Mouse (Mus musculus): Measurements from ENCODE around the gene Aqp8.
A peak's percentile ranks its signal among the peaks of the same experiment; 100 is the strongest.

Gene Aqp8

DNA sequence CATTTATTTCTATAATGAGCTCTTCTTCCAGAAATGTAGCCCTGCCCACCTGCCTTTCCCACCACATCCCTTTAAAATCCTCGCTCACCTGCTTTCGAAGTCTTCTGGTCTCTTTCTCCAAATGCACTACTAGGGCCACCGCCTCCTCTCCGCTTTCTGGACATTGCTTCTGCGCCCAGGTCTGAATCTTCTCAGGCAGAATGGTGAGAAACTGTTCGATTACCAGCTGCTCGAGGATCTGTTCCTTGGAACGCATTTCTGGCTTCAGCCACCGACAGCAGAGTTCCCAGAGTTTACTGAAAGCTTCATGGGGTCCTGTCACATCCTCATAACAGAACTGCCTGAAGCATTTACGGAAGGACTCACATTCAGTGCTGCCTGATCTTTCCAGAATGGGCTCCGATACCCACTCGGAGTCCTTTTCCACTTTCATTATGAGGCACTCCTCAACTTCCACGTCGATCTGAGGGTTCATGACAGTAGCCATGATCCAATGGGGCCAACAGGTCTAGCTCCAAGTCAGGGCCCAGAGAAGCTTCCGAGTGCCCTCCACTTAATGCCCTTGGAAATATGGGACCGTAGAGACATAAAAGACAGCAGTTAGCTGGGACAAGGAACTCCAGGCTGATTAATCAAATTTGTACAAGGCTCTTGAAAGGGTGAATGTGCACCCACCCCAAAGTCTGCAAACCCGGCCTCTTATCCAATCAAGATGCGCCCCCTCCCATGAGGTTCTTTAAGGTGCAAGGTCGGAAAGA, 37.6 kb downstream of the Aqp8 start:
- no peak for DNase-seq

DNA sequence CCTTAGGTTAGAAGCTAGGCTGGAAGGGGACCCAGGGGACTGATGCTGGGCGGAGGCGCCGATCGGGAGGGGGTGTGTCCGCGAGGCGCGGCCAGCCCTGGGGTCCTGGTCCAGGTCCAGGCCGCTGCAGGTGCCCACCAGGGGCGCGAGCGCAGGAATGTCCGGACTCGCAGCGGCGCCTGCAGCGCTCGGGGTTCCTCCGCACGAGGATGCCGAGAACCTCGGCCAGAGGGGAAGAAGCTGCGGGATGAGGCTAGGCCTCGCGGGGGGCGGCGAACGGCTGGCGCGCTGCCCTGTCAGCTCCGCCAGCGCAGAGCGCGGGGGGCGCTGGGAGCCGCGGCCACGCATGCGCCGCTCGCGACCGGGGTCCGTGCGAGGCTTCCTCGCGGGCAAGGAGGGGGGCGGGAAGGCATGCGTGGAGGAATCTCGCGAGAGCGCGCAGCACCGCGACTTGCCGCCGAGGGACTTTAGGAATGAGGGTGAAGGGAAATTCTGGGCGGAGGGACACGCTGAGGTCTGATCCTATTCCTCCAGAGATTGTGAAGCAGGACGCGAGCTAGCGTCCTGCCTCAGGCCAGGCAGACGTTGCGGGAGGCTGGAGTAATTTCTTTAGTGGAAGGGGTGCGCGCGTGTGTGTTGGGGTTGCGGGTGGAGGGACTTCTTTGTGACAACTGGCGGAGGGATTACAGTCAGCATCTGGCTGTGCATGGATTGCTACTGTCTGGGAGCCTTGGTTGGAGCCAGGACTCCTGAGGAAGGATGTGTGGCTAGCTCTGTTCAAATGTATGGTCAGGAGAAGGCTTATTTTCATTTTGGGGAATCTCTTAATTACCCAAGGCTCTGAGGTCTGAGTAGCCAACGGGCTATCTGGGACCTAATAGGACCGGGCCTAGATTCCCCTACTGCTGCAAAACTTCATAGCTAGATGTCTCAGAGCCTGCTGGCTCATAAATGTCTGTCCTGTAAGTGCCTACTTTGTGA, 38.4 kb downstream of the Aqp8 start, which contains the start of gene Zkscan2:
Gene Zkscan2, minus strand, starts transcription at position 211 of the 981 bp plus-strand sequence.
- peak; percentile 64 for DNase-seq

DNA sequence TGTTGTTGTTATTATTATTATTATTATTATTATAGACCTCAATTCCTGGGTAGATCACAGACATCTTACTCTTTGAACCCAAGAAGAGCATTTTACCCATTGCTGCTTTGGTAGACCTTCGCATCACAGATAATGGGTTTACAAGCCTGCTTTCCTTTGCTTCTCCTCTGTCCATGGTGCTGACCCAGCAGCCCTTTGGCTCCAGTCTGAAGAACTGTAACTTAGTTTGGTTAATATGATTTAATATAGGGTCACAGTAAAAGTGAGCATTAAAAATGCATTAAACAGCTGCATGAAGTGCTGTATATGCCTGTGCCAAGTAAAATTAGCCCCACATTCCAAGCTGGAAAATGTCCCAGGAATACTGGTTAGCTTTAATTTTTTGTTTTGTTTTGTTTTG, 41.3 kb downstream of the Aqp8 start:
- peak; percentile 32 for DNase-seq

DNA sequence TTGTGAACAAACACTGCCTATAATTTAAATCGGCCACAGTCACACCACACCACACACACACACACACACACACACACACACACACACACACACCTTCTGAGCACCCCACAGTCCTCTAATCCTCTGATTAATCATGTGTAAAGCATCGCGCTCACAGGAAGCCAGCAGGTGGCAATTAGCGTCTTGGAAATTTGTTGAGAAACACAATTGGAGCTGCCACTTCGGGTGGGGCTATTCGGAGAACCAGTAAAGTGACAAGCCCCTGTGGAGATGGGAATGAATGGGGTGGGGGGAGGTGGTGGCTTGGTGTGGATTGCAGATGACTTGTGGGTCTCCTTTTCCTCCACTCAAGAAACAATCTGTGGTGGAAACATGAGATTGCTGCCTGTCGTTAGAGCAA, 45.9 kb downstream of the Aqp8 start:
- DNase-seq, result no peak

All from kidney, adult 9 months (tissue).